Mouse (Mus musculus) MEL (cell line): Measurements from ENCODE around the gene Gm20388. TPM values are rescaled to one million over a fixed set of nuclear protein-coding genes. Genes with fewer than 3 reads are reported as not detected.

Experiments
- DNase-seq: peaks from one replicate; pipeline ENCODE4 v3.0.0; 2011; ENCODE audit warnings: low read depth, low spot score
- H3K27ac ChIP-seq: 2 replicates; pipeline ENCODE4 v1.5.1; 2012; ENCODE audit warnings: low read depth, mild to moderate bottlenecking, control low read depth, low read length, moderate library complexity; ENCODE audit not compliant: control insufficient read depth
- H3K27me3 ChIP-seq, 2 experiments: fragments of 150-350 bp in 1 of 2; sonication (generic) in 1 of 2; 2 replicates each; pipeline ENCODE4 v1.6.1; 2012; ENCODE audit warnings: low read length in 2 of 2, mild to moderate bottlenecking in 2 of 2, improper control_type of control experiment in 1 of 2, moderate library complexity in 1 of 2; ENCODE audit not compliant: insufficient read depth in 2 of 2, control insufficient read depth in 1 of 2
- H3K36me3 ChIP-seq, 2 experiments: 2 replicates each; pipeline ENCODE4 v1.6.1; 2012 to 2014; ENCODE audit warnings: low read length in 2 of 2, improper control_type of control experiment in 1 of 2, inconsistent platforms in 1 of 2, mild to moderate bottlenecking in 1 of 2; ENCODE audit not compliant: insufficient read depth in 2 of 2, control insufficient read depth in 1 of 2
- H3K4me1 ChIP-seq, 2 experiments: fragments of 150-350 bp in 1 of 2; sonication (generic) in 1 of 2; 2 replicates each; pipeline ENCODE4 v1.6.1; 2012; ENCODE audit warnings: low read length in 2 of 2, improper control_type of control experiment in 1 of 2, mild to moderate bottlenecking in 1 of 2; ENCODE audit not compliant: insufficient read depth in 2 of 2, control insufficient read depth in 1 of 2
- H3K4me3 ChIP-seq, 2 experiments: fragments of 150-350 bp in 1 of 2; sonication (generic) in 1 of 2; 2 replicates each; pipeline ENCODE4 v1.5.1; 2012; ENCODE audit warnings: low read depth in 2 of 2, low read length in 2 of 2, mild to moderate bottlenecking in 2 of 2, moderate library complexity in 2 of 2, control low read depth in 1 of 2, improper control_type of control experiment in 1 of 2; ENCODE audit not compliant: control insufficient read depth in 1 of 2, insufficient read depth in 1 of 2
- H3K79me2 ChIP-seq: 2 replicates; pipeline ENCODE4 v1.6.1; 2012; ENCODE audit warnings: mild to moderate bottlenecking, low read length, moderate library complexity; ENCODE audit not compliant: control insufficient read depth, poor library complexity, insufficient read depth
- H3K9ac ChIP-seq: 2 replicates; pipeline ENCODE4 v1.6.1; 2012; ENCODE audit warnings: low read depth, mild to moderate bottlenecking, control low read depth, low read length, moderate library complexity; ENCODE audit not compliant: control insufficient read depth, poor library complexity, severe bottlenecking
- H3K9me3 ChIP-seq: fragments of 150-350 bp; sonication (generic); replicated peaks from 2 replicates; pipeline ENCODE4 v1.6.1; 2012; ENCODE audit warnings: mild to moderate bottlenecking, low read length, improper control_type of control experiment, moderate library complexity; ENCODE audit not compliant: insufficient read depth
- BHLHE40 ChIP-seq: IDR thresholded peaks from 2 replicates; pipeline ENCODE4 v1.6.1; 2012; ENCODE audit warnings: low read depth, mild to moderate bottlenecking, inconsistent platforms, low read length, improper control_type of control experiment, borderline replicate concordance
- CHD2 ChIP-seq: IDR thresholded peaks from 2 replicates; pipeline ENCODE4 v1.6.1; 2011; ENCODE audit warnings: low read length, improper control_type of control experiment
- CTCF ChIP-seq, 3 experiments: IDR thresholded peaks in 2 of 3; conservative IDR thresholded peaks in 1 of 3; 2 replicates each; pipeline ENCODE4 v1.5.1; 2011 to 2012; ENCODE audit warnings: low read length in 3 of 3, low read depth in 2 of 3, mild to moderate bottlenecking in 2 of 3, improper control_type of control experiment in 1 of 3, inconsistent platforms in 1 of 3, mixed read lengths in 1 of 3, moderate library complexity in 1 of 3; ENCODE audit not compliant: control insufficient read depth in 1 of 3, insufficient read depth in 1 of 3, poor library complexity in 1 of 3, severe bottlenecking in 1 of 3
- E2F4 ChIP-seq: IDR thresholded peaks from 2 replicates; pipeline ENCODE4 v1.6.1; 2011; ENCODE audit warnings: low read depth, low read length, improper control_type of control experiment, borderline replicate concordance
- ETS1 ChIP-seq: IDR thresholded peaks from 2 replicates; pipeline ENCODE4 v1.6.1; 2012; ENCODE audit warnings: low read depth, mild to moderate bottlenecking, inconsistent platforms, low read length, improper control_type of control experiment, moderate library complexity
- GABPA ChIP-seq: IDR thresholded peaks from 2 replicates; pipeline ENCODE4 v1.6.1; 2012; ENCODE audit warnings: low read depth, mild to moderate bottlenecking, inconsistent platforms, low read length, improper control_type of control experiment, moderate library complexity
- KAT2A ChIP-seq: conservative IDR thresholded peaks from 2 replicates; pipeline ENCODE4 v1.6.1; 2012; ENCODE audit warnings: low read depth, low read length, improper control_type of control experiment, inconsistent platforms
- MAFK ChIP-seq: IDR thresholded peaks from 2 replicates; pipeline ENCODE4 v1.6.1; 2011; ENCODE audit warnings: low read depth, mild to moderate bottlenecking, low read length, improper control_type of control experiment, borderline replicate concordance
- MAX ChIP-seq: IDR thresholded peaks from 2 replicates; pipeline ENCODE4 v1.6.1; 2011; ENCODE audit warnings: low read length, improper control_type of control experiment
- MAZ ChIP-seq: IDR thresholded peaks from 2 replicates; pipeline ENCODE4 v1.6.1; 2012; ENCODE audit warnings: low read depth, mild to moderate bottlenecking, inconsistent platforms, low read length, improper control_type of control experiment
- MEF2A ChIP-seq: IDR thresholded peaks from 2 replicates; pipeline ENCODE4 v1.6.1; 2014; ENCODE audit warnings: low read depth, mild to moderate bottlenecking, inconsistent platforms, low read length, improper control_type of control experiment; ENCODE audit not compliant: poor library complexity, insufficient replicate concordance, severe bottlenecking; ENCODE audit errors: extremely low read depth
- MYB ChIP-seq: IDR thresholded peaks from 2 replicates; pipeline ENCODE4 v1.6.1; 2011; ENCODE audit warnings: mild to moderate bottlenecking, low read depth, low read length, improper control_type of control experiment
- NELFE ChIP-seq: IDR thresholded peaks from 2 replicates; pipeline ENCODE4 v1.6.1; 2011; ENCODE audit warnings: low read depth, low read length, improper control_type of control experiment
- NRF1 ChIP-seq: IDR thresholded peaks from 2 replicates; pipeline ENCODE4 v1.6.1; 2014; ENCODE audit warnings: low read depth, mild to moderate bottlenecking, inconsistent platforms, low read length, improper control_type of control experiment, moderate library complexity; ENCODE audit not compliant: poor library complexity, insufficient read depth, severe bottlenecking
- POLR2A ChIP-seq, 2 experiments: IDR thresholded peaks; 2 replicates each; pipeline ENCODE4 v1.6.1; 2011 to 2012; ENCODE audit warnings: low read length in 2 of 2, mild to moderate bottlenecking in 2 of 2, control low read depth in 1 of 2, improper control_type of control experiment in 1 of 2, low read depth in 1 of 2, moderate library complexity in 1 of 2; ENCODE audit not compliant: control insufficient read depth in 1 of 2, insufficient read depth in 1 of 2, poor library complexity in 1 of 2
- POLR2AphosphoS5 ChIP-seq: IDR thresholded peaks from 2 replicates; pipeline ENCODE4 v1.6.1; 2012; ENCODE audit warnings: low read depth, borderline replicate concordance, mild to moderate bottlenecking, inconsistent platforms, low read length, moderate library complexity, mixed read lengths
- RCOR1 ChIP-seq: IDR thresholded peaks from 2 replicates; pipeline ENCODE4 v1.6.1; 2012; ENCODE audit warnings: low read depth, mild to moderate bottlenecking, inconsistent platforms, low read length, improper control_type of control experiment
- SMC3 ChIP-seq: IDR thresholded peaks from 2 replicates; pipeline ENCODE4 v1.6.1; 2011; ENCODE audit warnings: low read depth, low read length, improper control_type of control experiment
- USF1 ChIP-seq: IDR thresholded peaks from 2 replicates; pipeline ENCODE4 v1.6.1; 2014; ENCODE audit warnings: low read depth, mild to moderate bottlenecking, inconsistent platforms, low read length, improper control_type of control experiment, moderate library complexity
- ZC3H11A ChIP-seq: IDR thresholded peaks from 2 replicates; pipeline ENCODE4 v1.6.1; 2012; ENCODE audit warnings: low read depth, mild to moderate bottlenecking, inconsistent platforms, low read length, improper control_type of control experiment
- ZKSCAN1 ChIP-seq: IDR thresholded peaks from 2 replicates; pipeline ENCODE4 v1.6.1; 2012; ENCODE audit warnings: low read depth, mild to moderate bottlenecking, inconsistent platforms, low read length, improper control_type of control experiment, moderate library complexity
- ZNF384 ChIP-seq: IDR thresholded peaks from 2 replicates; pipeline ENCODE4 v1.6.1; 2012; ENCODE audit warnings: low read depth, mild to moderate bottlenecking, inconsistent platforms, low read length, improper control_type of control experiment
- polyA plus RNA-seq, 2 experiments: library from polyadenylated mRNA; stranded (reverse) in 1 of 2; unstranded in 1 of 2; fragments of >175 nt in 1 of 2; fragments of >200 nt in 1 of 2; gene quantifications; 2 replicates each; pipeline versions ENCODE4 v1.2.1 to v1.2.4; 2012; ENCODE audit warnings: low replicate concordance in 2 of 2, low read depth in 1 of 2; ENCODE audit not compliant: insufficient read length in 2 of 2, insufficient read depth in 1 of 2, missing spikeins in 1 of 2
- total RNA-seq: library from RNA; depleted of rRNA; stranded (reverse); fragments of 300-350 nt; gene quantifications from 2 replicates; pipeline ENCODE4 v1.2.3, GENCODE M21; 2012

Gm20388 gene
- total and polyA plus RNA-seq, 3 experiments, result 11.1 to 17.8 TPM; not detected in 1

DNA sequence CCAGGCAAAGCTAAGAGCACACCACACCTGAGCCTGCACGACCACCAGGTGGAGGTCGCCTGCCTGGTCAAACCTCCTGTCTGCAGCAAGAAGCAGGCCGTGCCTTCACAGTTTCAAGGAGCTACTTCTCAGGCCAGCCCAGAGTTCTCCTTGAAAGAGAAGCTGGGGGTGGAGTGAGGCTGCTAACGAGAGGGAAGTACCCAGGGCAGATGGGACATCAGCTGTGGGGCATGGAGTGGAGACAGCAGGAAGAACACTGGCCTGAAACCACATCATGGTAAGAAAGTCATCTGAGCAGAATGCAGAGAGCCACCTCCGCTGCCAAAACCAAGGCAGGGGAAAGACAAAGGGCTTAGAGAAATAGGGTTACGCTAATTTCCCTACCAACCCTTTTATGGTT is 753.9 kb downstream of the Gm20388 start:
- Histone ChIP-seq H3K79me2 (peaks cover 70% of the 10 kb centered on the region), H3K4me3 (no peak overlapping the region), H3K9me3 (no peaks in the 10 kb centered on the region), H3K4me1 (peaks cover 0 to 18% of the 10 kb centered on the region in 2 experiments; a peak in 2 of 4 replicates), H3K36me3 (peaks cover 8 to 15% of the 10 kb centered on the region in 2 experiments), H3K27ac (no peak overlapping the region), H3K9ac (no peak overlapping the region), H3K27me3 (no peaks in the 10 kb centered on the region)
- DNase-seq, result no peak
- TF ChIP-seq E2F4 (no peak), USF1 (no peak), CTCF (IDR thresholded peaks at IDR 0.05 in 2 of 3, conservative IDR thresholded peaks at IDR 0.05 in 1 of 3; ENCODE audit: control insufficient read depth in 1 of 3, insufficient read depth in 1 of 3, low read depth in 2 of 3, low read length in 3 of 3, poor library complexity in 1 of 3, severe bottlenecking in 1 of 3) (no peak), NELFE (no peak), NRF1 (no peak), POLR2AphosphoS5 (no peak), GABPA (no peak), ZKSCAN1 (no peak), MAZ (no peak), MAX (no peak), ZNF384 (no peak), BHLHE40 (no peak), RCOR1 (no peak), CHD2 (no peak), MYB (no peak), KAT2A (no peak), MEF2A (no peak), POLR2A (IDR thresholded peaks at IDR 0.05; ENCODE audit: control insufficient read depth in 1 of 2, insufficient read depth in 1 of 2, low read depth in 1 of 2, low read length in 2 of 2, poor library complexity in 1 of 2) (no peak), ETS1 (no peak)

DNA sequence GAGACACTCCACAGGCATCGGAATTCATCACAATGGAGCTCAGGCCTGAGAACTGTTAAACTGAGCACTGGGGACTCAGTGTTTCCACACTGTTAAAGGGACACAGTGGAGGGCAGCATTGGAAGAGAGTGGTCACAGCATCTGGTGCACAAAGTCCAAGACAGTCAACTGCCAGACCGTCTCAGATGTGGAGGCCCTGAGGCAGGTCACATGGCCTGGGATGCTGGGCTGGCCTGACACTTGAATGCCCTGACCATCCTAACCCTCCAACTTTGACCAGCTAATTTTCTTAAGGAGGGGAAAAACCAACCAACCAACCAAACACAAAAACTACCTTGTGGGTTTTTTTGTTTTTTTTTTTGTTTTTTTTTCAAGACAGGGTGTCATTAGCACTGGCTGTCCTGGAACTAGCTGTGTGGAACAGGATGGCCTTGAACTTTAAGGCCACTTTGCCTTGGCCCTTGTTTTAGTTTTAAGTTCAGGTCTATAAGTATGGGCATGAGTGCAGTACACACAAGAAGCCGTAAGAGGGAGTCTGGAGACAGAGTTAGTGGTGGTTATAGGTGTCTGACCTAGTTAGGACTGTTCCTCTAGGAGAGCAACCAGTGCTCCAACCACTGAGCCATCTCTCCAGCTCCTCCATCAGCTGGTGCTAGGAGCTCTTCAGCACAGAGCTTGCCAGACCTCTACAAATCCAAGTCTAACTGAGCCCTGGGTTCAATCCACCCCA is 755.2 kb downstream of the Gm20388 start:
- no peak for TF ChIP-seq MAFK
- TF ChIP-seq CTCF (IDR thresholded peaks at IDR 0.05 in 2 of 3, conservative IDR thresholded peaks at IDR 0.05 in 1 of 3; ENCODE audit: control insufficient read depth in 1 of 3, insufficient read depth in 1 of 3, low read depth in 2 of 3, low read length in 3 of 3, poor library complexity in 1 of 3, severe bottlenecking in 1 of 3), result peak in 2 of 3 experiments; percentile 61 to 62; a peak in 4 of 6 replicates
- TF ChIP-seq SMC3, result peak; percentile 29
- no peak for TF ChIP-seq ZC3H11A
- H3K79me2 ChIP-seq, result peaks cover 79% of the 10 kb centered on the region
- H3K36me3 ChIP-seq, result peaks cover 8 to 22% of the 10 kb centered on the region in 2 experiments
- H3K27ac ChIP-seq, result no peak overlapping the region
- H3K9me3 ChIP-seq, result no peaks in the 10 kb centered on the region
- peak; percentile 76 for DNase-seq
- peaks cover 0 to 18% of the 10 kb centered on the region in 2 experiments; a peak in 2 of 4 replicates for H3K4me1 ChIP-seq
- H3K27me3 ChIP-seq, result no peaks in the 10 kb centered on the region
- H3K4me3 ChIP-seq, result peak overlapping the region; percentile 11 to 100; a peak in 2 of 4 replicates
- H3K9ac ChIP-seq, result no peak overlapping the region
